Mouse (Mus musculus): ENCODE results near the gene Acbd7.

The Acbd7 gene

GRCm38 (mm10) chr2:3387105-3387860, 51.3 kb downstream of the Acbd7 start:
- no peak for DNase-seq (ENCODE audit: extremely low spot score)

Measured in embryo, embryonic 9.5 days (tissue).